Mouse (Mus musculus): ENCODE measurements around the gene Ms4a14. TPM values are rescaled to one million over a fixed set of nuclear protein-coding genes. Genes with fewer than 3 reads are reported as not detected.
"Not testable (repeated sequence)": the region's sequence is repeated elsewhere in the genome, so short reads cannot be mapped to it uniquely, and the experiment has no call there.

Gene Ms4a14
- total RNA-seq, 2 experiments from 2014 or later: 0.22 to 0.26 TPM

- no peak for DNase-seq (ENCODE audit: low spot score in 2 of 2)
These were observed 50.7 kb downstream of the Ms4a14 start for GRCm38 (mm10) chr19:11263549-11263948.

- DNase-seq (ENCODE audit: low spot score in 2 of 2): not testable (repeated sequence)
These were observed 51.3 kb downstream of the Ms4a14 start for GRCm38 (mm10) chr19:11262932-11263331.

GRCm38 (mm10) chr19:11261522-11261921 is 52.7 kb downstream of the Ms4a14 start:
- DNase-seq (ENCODE audit: low spot score in 2 of 2): no peak

Other genes with a start within 250 kb of the Ms4a14 start
- gene Ms4a8a, start 233.4 kb downstream of the Ms4a14 start, total RNA-seq (2021): under 1 TPM; 0.91 to 0.98 TPM
- gene 1700017D01Rik, start 183.6 kb downstream of the Ms4a14 start, total RNA-seq (2021): under 1 TPM; 0.39 to 0.44 TPM
- not detected for gene 1700025F22Rik, start 149.1 kb downstream of the Ms4a14 start, total RNA-seq (2021)
- gene Ms4a13, start 117.7 kb downstream of the Ms4a14 start, total RNA-seq (2021): not detected
- gene Ms4a12, start 82.0 kb downstream of the Ms4a14 start, total RNA-seq (2021): not detected
- gene Ms4a1, start 48.2 kb downstream of the Ms4a14 start, total RNA-seq (2021): under 1 TPM; 0.20 to 0.23 TPM
- not detected for gene Ms4a5, start 30.6 kb downstream of the Ms4a14 start, total RNA-seq (2021)
- 1 to 10 TPM; 2.4 to 3.7 TPM for gene Ms4a7, start 21.7 kb upstream of the Ms4a14 start, total RNA-seq (2021)
- 1 to 10 TPM; 5.9 to 8.5 TPM for gene Ms4a4a, start 61.1 kb upstream of the Ms4a14 start, total RNA-seq (2021)
- not detected for gene Ms4a4c, start 90.3 kb upstream of the Ms4a14 start, total RNA-seq (2021)
- gene Ms4a4b, start 129.1 kb upstream of the Ms4a14 start, total RNA-seq (2021): under 1 TPM; 0.47 to 0.56 TPM
- 10 to 100 TPM in 1 of 2 experiments, 1 to 10 TPM in 1; 6.9 to 10.3 TPM for gene Ms4a6c, start 154.9 kb upstream of the Ms4a14 start, total RNA-seq (2021)
- gene Gm8369, start 171.5 kb upstream of the Ms4a14 start, total RNA-seq (2021): under 1 TPM in 1 of 2 experiments, not detected in 1; 0.29 TPM
- gene Ms4a6b, start 202.1 kb upstream of the Ms4a14 start, total RNA-seq (2021): 1 to 10 TPM; 6.2 to 7.1 TPM
- 1 to 10 TPM; 1.2 to 1.7 TPM for gene Ms4a4d, start 222.3 kb upstream of the Ms4a14 start, total RNA-seq (2021)